Mouse (Mus musculus) midbrain, embryonic 10.5 days (tissue): ENCODE data around the gene Cpn1. TPM values are rescaled to one million over a fixed set of nuclear protein-coding genes. Genes with fewer than 3 reads are reported as not detected.

Experiments used
- DNase-seq: peaks from one replicate; pipeline ENCODE4 v3.0.0-alpha.2; 2017; ENCODE audit warnings: low spot score
- H3K27ac ChIP-seq: fragments of 300-500 bp; sonication (generic); replicated peaks from 2 replicates; pipeline ENCODE4 v1.5.1; 2016; ENCODE audit warnings: mild to moderate bottlenecking
- H3K27me3 ChIP-seq: fragments of 300-500 bp; sonication (generic); 2 replicates; pipeline ENCODE4 v1.6.1; 2016; ENCODE audit warnings: low read depth, mild to moderate bottlenecking; ENCODE audit not compliant: poor library complexity, severe bottlenecking
- H3K36me3 ChIP-seq: fragments of 300-500 bp; sonication (generic); 2 replicates; pipeline ENCODE4 v1.6.1; 2016; ENCODE audit warnings: mild to moderate bottlenecking, moderate library complexity
- H3K4me1 ChIP-seq: fragments of 300-500 bp; sonication (generic); 2 replicates; pipeline ENCODE4 v1.6.1; 2016
- H3K4me3 ChIP-seq: fragments of 300-500 bp; sonication (generic); 2 replicates; pipeline ENCODE4 v1.5.1; 2016; ENCODE audit warnings: mild to moderate bottlenecking, moderate library complexity
- H3K9me3 ChIP-seq: fragments of 300-500 bp; sonication (generic); replicated peaks from 2 replicates; pipeline ENCODE4 v1.6.1; 2016; ENCODE audit warnings: mild to moderate bottlenecking
- WGBS: fragments of 180-500 bp; shearing (Covaris S2); methylation state at CpG from one replicate; pipeline ENCODE4 v1.1.7; 2016; 5-methylcytosine and 5-hydroxymethylcytosine counted together
- polyA plus RNA-seq: library from polyadenylated mRNA; unstranded; fragments of >200 nt; fragmentation: Nextera tagmentation; extraction: Ambion mirVana; gene quantifications from 2 replicates; pipeline ENCODE4 v1.2.1, GENCODE M21; 2016

The Cpn1 gene
- polyA plus RNA-seq, 1 experiment from 2014 or later = 0.42 TPM

DNA sequence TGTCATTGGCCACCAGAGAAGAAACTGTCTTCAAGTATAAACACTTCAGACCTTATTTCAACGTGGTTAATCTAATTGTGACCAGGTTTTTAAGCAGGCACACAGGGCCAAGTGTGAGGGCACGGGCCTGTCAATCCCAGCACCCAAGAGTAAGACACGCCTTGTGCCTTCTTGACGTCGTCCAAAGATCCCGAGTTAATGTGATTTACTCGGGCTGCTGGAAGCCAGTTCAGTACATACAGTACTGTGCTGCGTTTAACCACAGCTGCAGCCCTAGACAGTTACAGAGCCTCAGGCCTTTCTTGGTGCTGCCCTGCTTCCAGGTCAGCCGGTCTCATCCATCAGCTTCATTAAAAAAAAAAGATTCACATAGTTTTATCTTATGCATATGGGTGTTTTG is 70.9 kb downstream of the Cpn1 start:
- no peaks in the 10 kb centered on the region for H3K36me3 ChIP-seq
- DNase-seq = no peak
- 83% methylated on average over 9 of the region's 9 CpGs for WGBS

DNA sequence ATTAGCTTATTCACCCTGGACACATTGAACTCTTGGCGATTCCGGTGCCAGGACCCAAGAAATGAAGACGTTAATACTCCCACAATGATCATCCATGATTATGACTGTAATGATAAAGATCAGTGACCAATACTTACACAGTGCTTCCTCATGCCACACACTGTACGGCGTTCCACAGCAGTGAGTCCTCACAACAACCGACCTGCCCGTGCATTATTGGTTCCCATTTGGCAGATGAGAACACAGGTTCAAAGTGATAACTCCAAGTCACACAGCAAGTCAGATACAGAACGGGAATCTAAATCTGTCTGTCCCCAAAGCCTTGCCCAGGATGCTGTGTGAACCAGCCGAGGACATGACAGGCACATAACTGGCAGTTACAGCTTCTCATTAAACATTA is 71.4 kb downstream of the Cpn1 start:
- Histone ChIP-seq H3K4me1 (peaks cover 8% of the 10 kb centered on the region), H3K27ac (no peak overlapping the region), H3K9me3 (no peaks in the 10 kb centered on the region), H3K36me3 (no peaks in the 10 kb centered on the region), H3K4me3 (no peak overlapping the region), H3K27me3 (no peaks in the 10 kb centered on the region)
- WGBS = 93% methylated on average over 9 of the region's 9 CpGs
- DNase-seq = no peak

More for the DNA sequence above, 70.9 kb downstream of the Cpn1 start:
- Histone ChIP-seq H3K4me3 (no peak overlapping the region), H3K9me3 (no peaks in the 10 kb centered on the region), H3K4me1 (peaks cover 11% of the 10 kb centered on the region), H3K27ac (no peak overlapping the region), H3K27me3 (no peaks in the 10 kb centered on the region)

DNA sequence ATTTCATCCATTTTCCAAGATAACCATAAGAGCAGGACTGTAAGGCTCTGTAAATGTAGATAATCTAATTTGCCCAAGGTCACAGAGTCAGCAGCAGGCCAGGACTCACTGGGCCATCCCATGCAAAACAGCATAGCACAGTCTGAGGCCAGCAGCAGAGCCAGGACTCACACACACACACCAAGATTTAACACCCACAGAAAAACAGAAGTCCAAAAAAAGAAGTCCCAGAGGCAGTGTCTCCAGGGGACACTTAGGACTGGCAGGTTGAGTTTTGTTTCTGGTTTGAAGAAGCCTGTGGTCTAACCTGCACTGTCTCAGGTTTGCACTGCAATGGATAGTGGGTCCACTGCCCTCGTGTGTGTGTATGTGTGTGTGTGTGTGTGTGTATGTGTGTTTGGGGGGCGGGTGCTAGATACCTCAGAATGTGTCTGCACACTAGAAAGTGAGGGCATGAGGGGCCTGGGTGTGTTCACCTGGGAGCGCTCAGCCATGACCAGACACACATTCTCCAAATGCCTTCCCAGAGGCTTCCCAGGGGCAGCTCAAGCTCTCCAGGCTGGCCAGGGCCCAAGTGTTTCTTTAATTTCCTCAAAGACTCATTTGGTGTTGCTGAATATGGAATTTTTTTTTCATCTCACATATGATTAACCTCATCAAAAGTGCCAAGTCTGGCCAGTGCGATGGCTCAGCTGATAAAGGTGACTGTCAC is 73.4 kb downstream of the Cpn1 start:
- Histone ChIP-seq H3K36me3 (no peaks in the 10 kb centered on the region), H3K4me3 (no peak overlapping the region), H3K27me3 (no peaks in the 10 kb centered on the region), H3K4me1 (peaks cover 8% of the 10 kb centered on the region), H3K27ac (no peak overlapping the region), H3K9me3 (no peaks in the 10 kb centered on the region)
- 89% methylated on average over 4 of the region's 4 CpGs for WGBS
- no peak for DNase-seq

DNA sequence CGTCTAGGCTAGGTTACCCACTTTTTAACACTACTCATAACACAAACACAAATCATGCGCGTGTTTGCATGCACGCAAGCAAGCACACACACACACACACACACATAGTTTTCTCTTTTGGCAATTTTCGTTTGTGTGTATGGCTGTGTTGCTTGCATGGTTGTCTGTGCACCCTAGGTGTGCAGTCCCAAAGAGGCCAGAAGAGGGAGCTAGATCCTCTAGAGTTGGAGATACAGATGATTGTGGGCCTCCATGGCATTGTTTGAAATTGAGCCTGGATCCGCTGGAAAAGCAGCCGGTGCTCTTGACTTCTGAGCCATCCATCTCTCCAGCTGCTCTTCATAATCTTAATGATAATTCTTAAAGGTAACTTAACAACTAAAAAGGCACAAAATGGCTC is 79.9 kb downstream of the Cpn1 start:
- H3K9me3 ChIP-seq = no peaks in the 10 kb centered on the region
- no peak overlapping the region for H3K27ac ChIP-seq
- peaks cover 10% of the 10 kb centered on the region for H3K4me1 ChIP-seq
- no peaks in the 10 kb centered on the region for H3K27me3 ChIP-seq
- 95% methylated on average over 7 of the region's 7 CpGs for WGBS
- no peak for DNase-seq
- H3K36me3 ChIP-seq = peaks cover 8% of the 10 kb centered on the region
- no peak overlapping the region for H3K4me3 ChIP-seq

Other genes starting within 250 kb of the Cpn1 start
- 14.0 and 14.7 TPM in 2 replicates for gene Cutc, start 233.6 kb downstream of the Cpn1 start, polyA plus RNA-seq
- gene Cox15, start 233.6 kb downstream of the Cpn1 start, polyA plus RNA-seq = 13.7 and 16.5 TPM in 2 replicates
- 0.01 TPM in 2 replicates for gene Abcc2, start 204.4 kb downstream of the Cpn1 start, polyA plus RNA-seq
- 16.5 and 17.0 TPM in 2 replicates for gene Dnmbp, start 46.4 kb downstream of the Cpn1 start, polyA plus RNA-seq
- not detected in 2 replicates for gene Cyp2c23, start 42.7 kb upstream of the Cpn1 start, polyA plus RNA-seq
- gene Erlin1, start 83.2 kb upstream of the Cpn1 start, polyA plus RNA-seq = 22.2 and 23.6 TPM in 2 replicates
- 47.8 and 51.2 TPM in 2 replicates for gene Chuk, start 120.9 kb upstream of the Cpn1 start, polyA plus RNA-seq
- gene Cwf19l1, start 149.3 kb upstream of the Cpn1 start, polyA plus RNA-seq = 38.9 and 42.1 TPM in 2 replicates
- gene Bloc1s2, start 159.9 kb upstream of the Cpn1 start, polyA plus RNA-seq = 107 and 108 TPM in 2 replicates
- 0.15 TPM in 1 of 2 replicates, not detected in the other for gene Pkd2l1, start 205.9 kb upstream of the Cpn1 start, polyA plus RNA-seq
- gene Scd3, start 216.7 kb upstream of the Cpn1 start, polyA plus RNA-seq = 0.17 and 0.30 TPM in 2 replicates